Comparison of ENCODE assay signal across 27 mouse cellular contexts in genomic region chr12:99694066-99694465, GRCm38 (mm10).
"Had no signal": no experiment of that assay in that cellular context is flagged by ENCODE, and none has a peak within 500 bp of the region (broad histone marks: within the 10 kb centered on the region; RNA-seq: fewer than 3 reads in every experiment).

No protein-coding gene starts in this region.

- ATAC-seq: hindbrain, embryonic 16.5 days; intestine, embryonic 16.5 days; liver, embryonic 12.5 days had no signal

- DNase-seq: gastrocnemius, postnatal 14 days; gastrocnemius, postnatal 36 days; heart, adult 11 months; heart, adult 2 months; heart, postnatal 14 days; heart, postnatal 36 days; kidney, adult 11 months; kidney, adult 2 months; kidney, adult 9 months; kidney, postnatal 14 days; kidney, postnatal 36 days; layer of hippocampus, adult 9-11 months; layer of hippocampus, postnatal 36 days; left cerebral cortex, postnatal 4 days had no signal

- H3K27me3 ChIP-seq: heart, embryonic 13.5 days; heart, embryonic 15.5 days; hindbrain, embryonic 12.5 days; kidney, embryonic 15.5 days; limb, embryonic 13.5 days; limb, embryonic 15.5 days; liver, embryonic 12.5 days had no signal

- H3K9me3 ChIP-seq: heart, embryonic 13.5 days; heart, embryonic 15.5 days; hindbrain, embryonic 12.5 days; kidney, embryonic 15.5 days; limb, embryonic 13.5 days; limb, embryonic 15.5 days; liver, embryonic 12.5 days had no signal

- H3K36me3 ChIP-seq: heart, embryonic 13.5 days; heart, embryonic 15.5 days; hindbrain, embryonic 12.5 days; kidney, embryonic 15.5 days; limb, embryonic 13.5 days; limb, embryonic 15.5 days; liver, embryonic 12.5 days had no signal

- H3K4me1 ChIP-seq: heart, embryonic 13.5 days; heart, embryonic 15.5 days; hindbrain, embryonic 12.5 days; kidney, embryonic 15.5 days; limb, embryonic 15.5 days; liver, embryonic 12.5 days had no signal

- H3K4me2 ChIP-seq: heart, embryonic 11.5 days; heart, embryonic 13.5 days; heart, embryonic 15.5 days; hindbrain, embryonic 12.5 days; hindbrain, embryonic 14.5 days; kidney, embryonic 15.5 days; limb, embryonic 13.5 days; limb, embryonic 15.5 days; liver, embryonic 12.5 days had no signal

- H3K27ac ChIP-seq: heart, adult 2 months; heart, embryonic 13.5 days; heart, embryonic 15.5 days; hindbrain, embryonic 12.5 days; hindbrain, embryonic 14.5 days; kidney, embryonic 15.5 days; kidney, postnatal 0 days; limb, embryonic 13.5 days; limb, embryonic 15.5 days; liver, embryonic 12.5 days; liver, embryonic 14.5 days had no signal

- H3K9ac ChIP-seq: heart, embryonic 13.5 days; heart, embryonic 15.5 days; hindbrain, embryonic 12.5 days; hindbrain, embryonic 14.5 days; kidney, embryonic 15.5 days; limb, embryonic 13.5 days; limb, embryonic 15.5 days; liver, embryonic 12.5 days; liver, embryonic 14.5 days had no signal

- H3K4me3 ChIP-seq: heart, adult 2 months; heart, embryonic 13.5 days; heart, embryonic 15.5 days; hindbrain, embryonic 12.5 days; kidney, embryonic 15.5 days; limb, embryonic 13.5 days; limb, embryonic 15.5 days; liver, embryonic 12.5 days had no signal
